Mouse (Mus musculus): Measurements from ENCODE around the gene Rab3il1. TPM values are rescaled to one million over a fixed set of nuclear protein-coding genes. Genes with fewer than 3 reads are reported as not detected.

The Rab3il1 gene
- polyA plus RNA-seq, 1 experiment: 13.8 TPM

DNA sequence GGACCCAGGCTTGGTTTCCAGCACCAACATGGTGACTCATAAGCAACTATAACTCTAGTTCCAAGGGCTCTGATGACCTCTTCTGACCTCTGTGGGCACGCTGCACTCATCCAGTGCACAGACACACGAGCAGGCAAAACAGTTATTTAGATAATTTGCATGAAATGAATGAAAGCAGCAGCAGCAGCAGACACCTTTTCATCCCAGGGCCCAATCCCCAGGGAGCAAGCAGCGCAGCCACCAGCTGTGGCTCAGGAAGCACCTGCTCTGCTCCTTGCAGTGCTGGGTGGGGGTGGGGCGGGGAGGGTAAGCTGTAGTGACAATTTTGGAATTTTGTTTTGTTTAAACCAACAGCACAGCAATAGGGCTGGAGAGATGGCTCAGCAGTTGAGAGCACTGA, 70.4 kb downstream of the Rab3il1 start:
- TF ChIP-seq POLR2A (IDR thresholded peaks at IDR 0.05; ENCODE audit: borderline replicate concordance, extremely low read depth, low read depth, low read length) (no peak), CTCF (IDR thresholded peaks at IDR 0.05; ENCODE audit: insufficient read depth, low read length) (no peak)
- H3K4me3 ChIP-seq (replicated peaks; ENCODE audit: extremely low read depth, low read depth, low read length): no peak overlapping the region
- H3K4me1 ChIP-seq (ENCODE audit: control insufficient read depth, insufficient read depth, low read length): no peaks in the 10 kb centered on the region
- no peak for DNase-seq
- 67% methylated on average over 4 of the region's 4 CpGs for WGBS

DNA sequence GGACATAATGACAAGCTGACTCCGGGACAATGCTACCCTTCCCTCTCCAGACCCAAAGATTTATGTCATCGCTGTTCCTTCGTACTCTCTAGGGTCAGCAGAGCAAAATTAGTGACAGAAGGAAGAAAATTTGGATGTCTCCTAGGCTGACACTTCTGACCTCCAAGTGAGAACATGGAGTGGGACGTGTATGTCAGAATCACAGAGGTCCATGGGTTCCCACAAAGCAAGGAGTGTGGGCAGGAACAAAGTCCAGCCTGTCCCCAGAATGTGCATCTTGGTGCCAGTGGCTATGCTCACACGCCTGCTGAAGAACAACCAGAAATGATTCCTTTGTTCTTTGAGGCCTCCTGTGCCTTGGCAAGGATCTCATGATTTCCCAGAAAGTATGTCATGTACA, 71.7 kb downstream of the Rab3il1 start:
- no peaks in the 10 kb centered on the region for H3K4me1 ChIP-seq (ENCODE audit: control insufficient read depth, insufficient read depth, low read length)
- TF ChIP-seq POLR2A (IDR thresholded peaks at IDR 0.05; ENCODE audit: borderline replicate concordance, extremely low read depth, low read depth, low read length) (no peak), CTCF (IDR thresholded peaks at IDR 0.05; ENCODE audit: insufficient read depth, low read length) (no peak)
- DNase-seq: no peak
- WGBS: 79% methylated on average over 5 of the region's 5 CpGs
- H3K4me3 ChIP-seq (replicated peaks; ENCODE audit: extremely low read depth, low read depth, low read length): no peak overlapping the region

DNA sequence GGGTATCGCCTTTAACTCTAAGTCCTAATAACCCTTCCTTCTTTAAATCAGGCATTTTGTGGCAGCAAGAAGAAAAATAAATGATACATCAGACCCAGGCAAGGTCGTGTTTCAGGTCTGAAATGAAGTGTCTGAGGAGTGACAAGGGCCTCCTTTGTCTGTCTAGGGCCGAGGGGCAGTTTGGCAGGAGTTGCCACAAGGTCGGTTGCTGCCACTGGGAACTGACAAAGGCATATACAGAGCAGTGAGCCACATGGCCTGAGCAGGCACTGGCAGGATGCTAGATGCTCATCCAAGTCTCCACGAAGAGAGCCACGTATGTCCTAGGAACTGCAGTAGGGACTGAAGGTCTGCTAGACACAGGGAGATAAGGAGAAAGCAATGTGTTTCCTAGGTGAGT, 76.9 kb downstream of the Rab3il1 start:
- Histone ChIP-seq H3K4me3 (replicated peaks; ENCODE audit: extremely low read depth, low read depth, low read length) (no peak overlapping the region), H3K4me1 (ENCODE audit: control insufficient read depth, insufficient read depth, low read length) (no peaks in the 10 kb centered on the region)
- WGBS: 76% methylated on average over 6 of the region's 6 CpGs
- no peak for DNase-seq
- TF ChIP-seq POLR2A (IDR thresholded peaks at IDR 0.05; ENCODE audit: borderline replicate concordance, extremely low read depth, low read depth, low read length) (no peak), CTCF (IDR thresholded peaks at IDR 0.05; ENCODE audit: insufficient read depth, low read length) (no peak)

DNA sequence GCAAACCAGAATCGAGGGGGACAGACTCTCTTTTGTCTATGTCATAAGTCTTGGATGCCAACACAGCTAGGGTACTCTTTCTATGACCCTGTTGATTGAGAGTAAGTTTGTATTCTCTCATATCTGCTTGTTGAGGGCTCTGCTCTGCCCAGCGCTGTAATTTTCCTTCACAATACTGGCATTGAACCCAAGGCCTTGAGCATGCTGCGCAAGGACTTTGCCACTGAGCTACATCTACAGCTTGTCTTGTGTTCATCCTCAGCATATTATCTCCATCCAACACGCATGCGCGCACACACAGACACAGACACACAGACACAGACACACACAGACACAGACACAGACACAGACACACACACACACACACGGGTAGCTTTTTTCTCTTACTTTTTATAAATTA, 78.9 kb downstream of the Rab3il1 start:
- Histone ChIP-seq H3K4me3 (replicated peaks; ENCODE audit: extremely low read depth, low read depth, low read length) (no peak overlapping the region), H3K4me1 (ENCODE audit: control insufficient read depth, insufficient read depth, low read length) (no peaks in the 10 kb centered on the region; the same call in 1 of the 2 replicates)
- TF ChIP-seq POLR2A (IDR thresholded peaks at IDR 0.05; ENCODE audit: borderline replicate concordance, extremely low read depth, low read depth, low read length): no peak
- no peak for TF ChIP-seq CTCF (IDR thresholded peaks at IDR 0.05; ENCODE audit: insufficient read depth, low read length)
- 96% methylated on average over 7 of the region's 7 CpGs for WGBS
- no peak for DNase-seq

DNA sequence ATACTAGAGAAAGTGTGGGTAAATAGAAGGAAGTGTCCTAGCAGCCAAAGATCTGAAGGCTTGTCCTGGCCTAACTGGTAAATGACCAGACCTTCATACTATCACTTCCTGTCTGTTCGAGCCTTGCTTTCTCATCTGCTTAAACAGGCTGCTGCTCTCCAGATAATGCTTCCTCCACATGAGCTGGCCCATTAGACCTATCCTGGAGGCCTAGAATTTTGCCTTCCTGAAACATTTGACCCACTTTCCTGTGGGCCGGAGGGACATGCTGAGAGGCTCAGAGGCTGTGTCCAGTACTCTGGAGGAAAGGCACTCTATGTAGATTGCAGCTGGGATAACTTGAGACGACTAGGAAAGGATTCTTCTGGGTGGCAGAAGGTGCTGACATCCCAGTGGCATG, 80.6 kb downstream of the Rab3il1 start:
- DNase-seq: no peak
- Histone ChIP-seq H3K4me1 (ENCODE audit: control insufficient read depth, insufficient read depth, low read length) (no peaks in the 10 kb centered on the region; the same call in 1 of the 2 replicates), H3K4me3 (replicated peaks; ENCODE audit: extremely low read depth, low read depth, low read length) (no peak overlapping the region)
- TF ChIP-seq CTCF (IDR thresholded peaks at IDR 0.05; ENCODE audit: insufficient read depth, low read length): no peak
- TF ChIP-seq POLR2A (IDR thresholded peaks at IDR 0.05; ENCODE audit: borderline replicate concordance, extremely low read depth, low read depth, low read length): no peak
- WGBS: 52% methylated on average over 3 of the region's 3 CpGs

DNA sequence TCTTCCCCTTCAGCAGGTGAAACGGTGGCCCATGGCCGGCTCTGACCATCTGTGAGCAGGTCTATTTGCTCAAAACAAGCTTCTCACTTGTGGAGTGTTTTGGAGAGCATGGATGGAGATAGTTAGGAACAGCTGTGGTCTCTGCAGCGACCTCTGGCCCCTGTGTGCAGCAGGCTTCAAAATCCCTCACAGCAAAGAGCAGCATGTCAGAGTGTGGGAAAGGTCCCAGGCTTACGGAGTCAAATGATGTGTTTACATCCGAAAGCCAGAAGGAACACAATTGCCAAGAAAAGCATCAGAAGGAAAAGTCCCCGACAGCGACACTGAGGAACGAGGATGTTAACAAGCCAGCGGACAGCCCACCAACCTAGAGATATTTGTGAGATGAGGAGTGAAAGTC, 84.0 kb downstream of the Rab3il1 start:
- no peaks in the 10 kb centered on the region; the same call in 1 of the 2 replicates for H3K4me1 ChIP-seq (ENCODE audit: control insufficient read depth, insufficient read depth, low read length)
- TF ChIP-seq CTCF (IDR thresholded peaks at IDR 0.05; ENCODE audit: insufficient read depth, low read length) (no peak), POLR2A (IDR thresholded peaks at IDR 0.05; ENCODE audit: borderline replicate concordance, extremely low read depth, low read depth, low read length) (no peak)
- no peak overlapping the region for H3K4me3 ChIP-seq (replicated peaks; ENCODE audit: extremely low read depth, low read depth, low read length)
- DNase-seq: no peak
- 64% methylated on average over 9 of the region's 9 CpGs for WGBS

DNA sequence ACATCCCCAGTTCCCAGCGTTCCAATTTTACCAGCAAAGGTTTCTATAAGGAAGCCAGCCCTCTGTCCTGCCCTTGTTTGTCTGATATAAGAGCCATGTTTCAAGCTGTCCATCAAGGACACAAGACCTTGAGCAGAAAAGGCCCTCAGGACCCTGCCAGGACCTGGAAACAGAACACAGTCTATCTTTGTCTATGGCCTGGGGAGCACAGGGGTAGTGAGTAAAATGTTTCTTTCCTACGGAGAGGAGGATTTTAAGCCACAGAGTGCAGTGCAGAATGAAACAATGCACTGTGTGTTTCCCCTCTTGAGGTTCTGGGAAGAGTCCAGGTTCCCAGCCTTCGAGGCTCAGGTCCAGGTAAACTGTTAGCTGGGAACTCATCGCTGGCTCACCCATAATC, 85.5 kb downstream of the Rab3il1 start:
- TF ChIP-seq CTCF (IDR thresholded peaks at IDR 0.05; ENCODE audit: insufficient read depth, low read length): no peak
- TF ChIP-seq POLR2A (IDR thresholded peaks at IDR 0.05; ENCODE audit: borderline replicate concordance, extremely low read depth, low read depth, low read length): no peak
- no peaks in the 10 kb centered on the region; the same call in 1 of the 2 replicates for H3K4me1 ChIP-seq (ENCODE audit: control insufficient read depth, insufficient read depth, low read length)
- no peak overlapping the region for H3K4me3 ChIP-seq (replicated peaks; ENCODE audit: extremely low read depth, low read depth, low read length)
- no peak for DNase-seq
- WGBS: 80% methylated on average over 4 of the region's 4 CpGs

Other genes with a start within 250 kb of the Rab3il1 start
- gene Scgb2a2, start 154.1 kb upstream of the Rab3il1 start, polyA plus RNA-seq (2012; rRNA removed): not detected in 2 replicates
- gene Incenp, start 102.1 kb upstream of the Rab3il1 start, polyA plus RNA-seq (2012; rRNA removed): 5.5 and 7.7 TPM in 2 replicates
- 4,642 and 7,955 TPM in 2 replicates for gene Fth1, start 21.1 kb upstream of the Rab3il1 start, polyA plus RNA-seq (2012; rRNA removed)
- 2.3 and 3.1 TPM in 2 replicates for gene Best1, start within 50 bp of the Rab3il1 start, polyA plus RNA-seq (2012; rRNA removed)
- 283 and 341 TPM in 2 replicates for gene Fads3, start 39.9 kb downstream of the Rab3il1 start, polyA plus RNA-seq (2012; rRNA removed)
- 62.3 and 87.2 TPM in 2 replicates for gene Fads2, start 100.1 kb downstream of the Rab3il1 start, polyA plus RNA-seq (2012; rRNA removed)
- 80.2 and 117 TPM in 2 replicates for gene Fads1, start 181.2 kb downstream of the Rab3il1 start, polyA plus RNA-seq (2012; rRNA removed)
- 70.0 and 74.4 TPM in 2 replicates for gene Tmem258, start 202.3 kb downstream of the Rab3il1 start, polyA plus RNA-seq (2012; rRNA removed)
- 4.8 and 6.6 TPM in 2 replicates for gene Fen1, start 202.5 kb downstream of the Rab3il1 start, polyA plus RNA-seq (2012; rRNA removed)
- 54.8 and 62.8 TPM in 2 replicates for gene Myrf, start 239.1 kb downstream of the Rab3il1 start, polyA plus RNA-seq (2012; rRNA removed)